19 mouse cellular contexts compared by ENCODE assay signal in the genomic region with DNA sequence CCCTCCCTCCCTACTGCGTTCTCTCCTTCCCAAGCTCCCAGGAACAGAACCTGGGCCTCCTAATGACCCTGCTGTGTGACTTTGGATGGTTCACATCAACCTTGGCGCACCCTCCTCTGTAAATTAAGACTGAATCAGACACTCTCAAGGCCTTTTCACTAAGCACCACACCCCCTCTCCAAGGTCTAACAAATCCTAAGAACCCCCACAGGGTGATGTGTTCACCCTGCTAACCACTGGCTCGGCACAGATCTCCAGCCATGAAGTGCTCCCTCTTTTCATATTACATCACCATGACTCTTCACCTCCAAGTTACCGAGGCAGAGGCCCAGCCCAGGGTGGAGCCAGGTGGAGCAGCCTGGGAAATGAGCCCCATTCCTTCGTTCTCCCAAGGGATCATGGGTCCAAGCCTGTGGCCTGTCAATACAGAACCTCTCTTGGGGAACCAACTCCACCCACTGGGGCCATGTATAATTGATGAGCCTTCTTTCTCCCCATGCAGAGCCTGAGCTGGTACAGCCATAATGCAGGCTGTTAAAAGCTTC. TPM values are rescaled to one million over a fixed set of nuclear protein-coding genes. Genes with fewer than 3 reads are reported as not detected.
DNase-seq lines count a peak whose midpoint lies in the region; ATAC-seq and TF ChIP-seq lines count a peak whose summit lies in the region.
"Had no signal": no experiment of that assay in that cellular context is flagged by ENCODE, and none has a peak within 500 bp of the region (broad histone marks: within the 10 kb centered on the region; RNA-seq: fewer than 3 reads in every experiment).

No protein-coding gene starts in this region.

- no peaks in the 10 kb centered on the region for H3K36me3 ChIP-seq in hindbrain, embryonic 10.5 days
- no peaks in the 10 kb centered on the region for H3K36me3 ChIP-seq in hindbrain, embryonic 14.5 days (replicated peaks; ENCODE audit: control insufficient read depth, insufficient read depth)
- no peaks in the 10 kb centered on the region for H3K36me3 ChIP-seq in intestine, embryonic 16.5 days (ENCODE audit: control insufficient read depth, insufficient read depth, low read length)
- H3K36me3 ChIP-seq: heart, embryonic 13.5 days; limb, embryonic 12.5 days; liver, embryonic 13.5 days; neural tube, embryonic 15.5 days had no signal

- H3K27me3 ChIP-seq in hindbrain, embryonic 10.5 days (ENCODE audit: insufficient read depth, poor library complexity, severe bottlenecking) = no peaks in the 10 kb centered on the region
- no peaks in the 10 kb centered on the region for H3K27me3 ChIP-seq in hindbrain, embryonic 14.5 days (ENCODE audit: control insufficient read depth, insufficient read depth, low read length)
- H3K27me3 ChIP-seq in intestine, embryonic 16.5 days (replicated peaks; ENCODE audit: control insufficient read depth, insufficient read depth, low read length) = no peaks in the 10 kb centered on the region
- H3K27me3 ChIP-seq: heart, embryonic 13.5 days; limb, embryonic 12.5 days; liver, embryonic 13.5 days; neural tube, embryonic 15.5 days had no signal

- TF ChIP-seq CTCF in left cerebral cortex, adult 2 months (IDR thresholded peaks at IDR 0.05) = no peak

- no peak for DNase-seq in hindbrain, embryonic 10.5 days (ENCODE audit: low spot score)
- no peak for DNase-seq in hindbrain, embryonic 14.5 days (ENCODE audit: low spot score)
- peak; percentile 3 for DNase-seq in 3T3-L1 (ENCODE audit: low read depth, low spot score)
- DNase-seq in adipocyte (ENCODE audit: low spot score) = peak; percentile 17
- no peak for DNase-seq in left cerebral cortex, adult 2 months (ENCODE audit: extremely low spot score in 1 of 2, low spot score in 2 of 2)
- DNase-seq in cerebellum, adult 8-10 months = no peak
- DNase-seq: cerebellum, adult 18-20 months; heart, postnatal 4 days; kidney, adult 9 months; kidney, postnatal 36 days; layer of hippocampus, adult 9-11 months; liver, embryonic 13.5 days; right cerebral cortex, adult 18-20 months; thymus, adult 18-20 months had no signal

- no peak for ATAC-seq in hindbrain, embryonic 14.5 days (ENCODE audit: low FRiP score)
- ATAC-seq in intestine, embryonic 16.5 days = peak; percentile 79
- ATAC-seq: forebrain, embryonic 16.5 days had no signal

- H3K9ac ChIP-seq in hindbrain, embryonic 14.5 days = no peak overlapping the region
- H3K9ac ChIP-seq in intestine, embryonic 16.5 days (ENCODE audit: low read depth, low read length) = no peak overlapping the region
- H3K9ac ChIP-seq: heart, embryonic 13.5 days; limb, embryonic 12.5 days; liver, embryonic 13.5 days; neural tube, embryonic 15.5 days had no signal

- peaks cover 23% of the 10 kb centered on the region for H3K4me1 ChIP-seq in hindbrain, embryonic 10.5 days (replicated peaks)
- H3K4me1 ChIP-seq in hindbrain, embryonic 14.5 days (replicated peaks; ENCODE audit: control insufficient read depth, insufficient read depth, low read length) = no peaks in the 10 kb centered on the region
- peaks cover 9% of the 10 kb centered on the region for H3K4me1 ChIP-seq in intestine, embryonic 16.5 days (ENCODE audit: control insufficient read depth, insufficient read depth, low read length)
- H3K4me1 ChIP-seq: limb, embryonic 12.5 days; neural tube, embryonic 15.5 days had no signal

- no peak overlapping the region for H3K4me3 ChIP-seq in hindbrain, embryonic 10.5 days
- no peak overlapping the region for H3K4me3 ChIP-seq in hindbrain, embryonic 14.5 days (replicated peaks; ENCODE audit: low read length)
- no peak overlapping the region for H3K4me3 ChIP-seq in intestine, embryonic 16.5 days (ENCODE audit: low read length)
- no peak overlapping the region for H3K4me3 ChIP-seq in left cerebral cortex, adult 2 months
- H3K4me3 ChIP-seq: heart, embryonic 13.5 days; limb, embryonic 12.5 days; liver, embryonic 13.5 days; neural tube, embryonic 15.5 days had no signal

- intact Hi-C loops in left cerebral cortex, adult 2 months (cut with DNase I) = no loop called here

- 78% methylated on average over 5 of the region's 5 CpGs for WGBS in hindbrain, embryonic 10.5 days
- 72% methylated on average over 5 of the region's 5 CpGs for WGBS in hindbrain, embryonic 14.5 days
- WGBS in intestine, embryonic 16.5 days = 68% methylated on average over 5 of the region's 5 CpGs

- no peak overlapping the region for H3K4me2 ChIP-seq in hindbrain, embryonic 14.5 days (replicated peaks)
- no peak overlapping the region for H3K4me2 ChIP-seq in intestine, embryonic 16.5 days (ENCODE audit: low read depth, low read length)
- H3K4me2 ChIP-seq: heart, embryonic 13.5 days; limb, embryonic 12.5 days; liver, embryonic 13.5 days; neural tube, embryonic 15.5 days had no signal

- peak overlapping the region; percentile 47; the same call in 1 of the 2 replicates for H3K27ac ChIP-seq in hindbrain, embryonic 10.5 days
- no peak overlapping the region for H3K27ac ChIP-seq in hindbrain, embryonic 14.5 days
- H3K27ac ChIP-seq in intestine, embryonic 16.5 days (ENCODE audit: low read length) = no peak overlapping the region
- H3K27ac ChIP-seq in left cerebral cortex, adult 2 months = no peak overlapping the region
- H3K27ac ChIP-seq: heart, embryonic 13.5 days; limb, embryonic 12.5 days; liver, embryonic 13.5 days; neural tube, embryonic 15.5 days had no signal

- no peaks in the 10 kb centered on the region for H3K9me3 ChIP-seq in hindbrain, embryonic 10.5 days
- no peaks in the 10 kb centered on the region for H3K9me3 ChIP-seq in hindbrain, embryonic 14.5 days (ENCODE audit: control insufficient read depth, low read length)
- no peaks in the 10 kb centered on the region for H3K9me3 ChIP-seq in intestine, embryonic 16.5 days (ENCODE audit: control insufficient read depth, low read length)
- H3K9me3 ChIP-seq: heart, embryonic 13.5 days; limb, embryonic 12.5 days; liver, embryonic 13.5 days; neural tube, embryonic 15.5 days had no signal

RNA-seq across cellular contexts. Expression of gene Chst15, which starts 28.6 kb away (rescaled TPM):
- polyA plus RNA-seq in hindbrain, embryonic 10.5 days (2016; fragmentation: Nextera tagmentation; extraction: Ambion mirVana) = 22.0 and 25.9 TPM in 2 replicates
- 16.3 and 17.1 TPM in 2 replicates for polyA plus RNA-seq in hindbrain, embryonic 14.5 days (2014; fragmentation: Nextera tagmentation; extraction: Ambion mirVana)
- 20.6 and 21.1 TPM in 2 replicates for polyA plus RNA-seq in intestine, embryonic 16.5 days (2015; fragmentation: Nextera tagmentation; extraction: Ambion mirVana)
- total RNA-seq in left cerebral cortex, adult 2 months (2021) = 10 to 100 TPM; 43.0 to 44.6 TPM

Comparison
In these comparisons a context has a peak if more than half of its experiments do, and no peak if none do; other contexts are left out.
1. DNase-seq: peak in 3T3-L1 (single experiment) and adipocyte (single experiment); none in hindbrain, embryonic 10.5 days (single experiment), hindbrain, embryonic 14.5 days (single experiment), left cerebral cortex, adult 2 months (0 of 2) and cerebellum, adult 8-10 months (single experiment).